Mouse (Mus musculus) lung, postnatal 0 days (tissue): ENCODE data around the gene Dhrs4.

ENCODE experiments used
- CTCF ChIP-seq: IDR thresholded peaks from 2 replicates; pipeline ENCODE4 v1.5.1; 2016; ENCODE audit warnings: antibody characterized with exemption, mild to moderate bottlenecking
- EP300 ChIP-seq: IDR thresholded peaks from 2 replicates; pipeline ENCODE4 v1.6.1; 2016; ENCODE audit warnings: antibody characterized with exemption, mild to moderate bottlenecking, control low read depth

GRCm38 (mm10) chr14:55536116-55536745 lies 57.7 kb downstream of the Dhrs4 start:
- peak; percentile 87 for TF ChIP-seq CTCF
- no peak for TF ChIP-seq EP300
